Mouse (Mus musculus) frontal cortex, postnatal 10 days (tissue): ENCODE measurements around the gene Gm17467.
"Not testable (repeated sequence)": the region's sequence is repeated elsewhere in the genome, so short reads cannot be mapped to it uniquely, and the experiment has no call there.

ENCODE experiments used
- DNase-seq, 2 experiments: peaks; one replicate each; pipeline ENCODE4 v3.0.0; 2022; ENCODE audit warnings: low spot score in 2 of 2, mixed read lengths in 1 of 2

The Gm17467 gene

GRCm38 (mm10) chrX:123704691-123705090 is at the start of gene Gm17467:
TSS of gene Gm17467 (minus strand) at chrX:123704791.
- not testable (repeated sequence) for DNase-seq
